Mouse (Mus musculus): ENCODE measurements around the gene Nle1. TPM values are rescaled to one million over a fixed set of nuclear protein-coding genes. Genes with fewer than 3 reads are reported as not detected.

Gene Nle1
- polyA plus RNA-seq, 1 experiment from 2014 or later: 42.5 TPM

GRCm38 (mm10) chr11:82860759-82861158 is 47.5 kb downstream of the Nle1 start:
- H3K27me3 ChIP-seq (replicated peaks; ENCODE audit: control insufficient read depth, insufficient read depth, low read length): no peaks in the 10 kb centered on the region
- H3K4me3 ChIP-seq (ENCODE audit: low read depth, low read length): no peak overlapping the region
- H3K9me3 ChIP-seq (ENCODE audit: control insufficient read depth, low read length): no peaks in the 10 kb centered on the region
- H3K4me1 ChIP-seq (replicated peaks; ENCODE audit: control insufficient read depth, insufficient read depth, low read length): 0 out of 2 replicates have a peak, but pooled peaks cover 3% of the 10 kb centered on the region
- no peak overlapping the region for H3K27ac ChIP-seq (ENCODE audit: low read depth)
- no peak overlapping the region for H3K4me2 ChIP-seq (ENCODE audit: low read length)
- ATAC-seq (replicated peaks; ENCODE audit: low FRiP score, low TSS enrichment, low read depth) (no peak), DNase-seq (ENCODE audit: low spot score) (no peak)
- WGBS: 87% methylated on average over 6 of the region's 6 CpGs
- H3K36me3 ChIP-seq (ENCODE audit: control insufficient read depth, insufficient read depth, low read length): no peaks in the 10 kb centered on the region
- no peak overlapping the region for H3K9ac ChIP-seq (ENCODE audit: low read length)

GRCm38 (mm10) chr11:82857307-82857848 is 50.8 kb downstream of the Nle1 start:
- Histone ChIP-seq H3K36me3 (ENCODE audit: control insufficient read depth, insufficient read depth, low read length) (no peaks in the 10 kb centered on the region), H3K4me3 (ENCODE audit: low read depth, low read length) (no peak overlapping the region), H3K9ac (ENCODE audit: low read length) (no peak overlapping the region), H3K4me1 (replicated peaks; ENCODE audit: control insufficient read depth, insufficient read depth, low read length) (0 out of 2 replicates have a peak, but pooled peaks cover 3% of the 10 kb centered on the region), H3K9me3 (ENCODE audit: control insufficient read depth, low read length) (no peaks in the 10 kb centered on the region), H3K27me3 (replicated peaks; ENCODE audit: control insufficient read depth, insufficient read depth, low read length) (no peaks in the 10 kb centered on the region), H3K4me2 (ENCODE audit: low read length) (no peak overlapping the region), H3K27ac (ENCODE audit: low read depth) (no peak overlapping the region)
- WGBS: 78% methylated on average over 13 of the region's 13 CpGs
- DNase-seq (ENCODE audit: low spot score): no peak
- ATAC-seq (replicated peaks; ENCODE audit: low FRiP score, low TSS enrichment, low read depth): no peak

GRCm38 (mm10) chr11:82856032-82856431 is 52.2 kb downstream of the Nle1 start:
- no peaks in the 10 kb centered on the region for H3K36me3 ChIP-seq (ENCODE audit: control insufficient read depth, insufficient read depth, low read length)
- H3K4me2 ChIP-seq (ENCODE audit: low read length): no peak overlapping the region
- ATAC-seq (replicated peaks; ENCODE audit: low FRiP score, low TSS enrichment, low read depth) (no peak), DNase-seq (ENCODE audit: low spot score) (no peak)
- 83% methylated on average over 10 of the region's 10 CpGs for WGBS
- H3K9me3 ChIP-seq (ENCODE audit: control insufficient read depth, low read length): no peaks in the 10 kb centered on the region
- no peaks in the 10 kb centered on the region for H3K27me3 ChIP-seq (replicated peaks; ENCODE audit: control insufficient read depth, insufficient read depth, low read length)
- H3K27ac ChIP-seq (ENCODE audit: low read depth): no peak overlapping the region
- no peak overlapping the region for H3K9ac ChIP-seq (ENCODE audit: low read length)
- H3K4me3 ChIP-seq (ENCODE audit: low read depth, low read length): no peak overlapping the region
- H3K4me1 ChIP-seq (replicated peaks; ENCODE audit: control insufficient read depth, insufficient read depth, low read length): no peaks in the 10 kb centered on the region

GRCm38 (mm10) chr11:82855327-82855973 is 52.8 kb downstream of the Nle1 start:
- WGBS: 81% methylated on average over 9 of the region's 9 CpGs
- H3K27ac ChIP-seq (ENCODE audit: low read depth): no peak overlapping the region
- no peak for ATAC-seq (replicated peaks; ENCODE audit: low FRiP score, low TSS enrichment, low read depth)

GRCm38 (mm10) chr11:82854111-82854510 is 54.1 kb downstream of the Nle1 start:
- Histone ChIP-seq H3K27me3 (replicated peaks; ENCODE audit: control insufficient read depth, insufficient read depth, low read length) (no peaks in the 10 kb centered on the region), H3K9me3 (ENCODE audit: control insufficient read depth, low read length) (no peaks in the 10 kb centered on the region), H3K4me3 (ENCODE audit: low read depth, low read length) (no peak overlapping the region), H3K36me3 (ENCODE audit: control insufficient read depth, insufficient read depth, low read length) (no peaks in the 10 kb centered on the region), H3K27ac (ENCODE audit: low read depth) (no peak overlapping the region), H3K4me1 (replicated peaks; ENCODE audit: control insufficient read depth, insufficient read depth, low read length) (no peaks in the 10 kb centered on the region), H3K4me2 (ENCODE audit: low read length) (no peak overlapping the region), H3K9ac (ENCODE audit: low read length) (no peak overlapping the region)
- WGBS: 84% methylated on average over 6 of the region's 6 CpGs
- DNase-seq (ENCODE audit: low spot score): no peak
- ATAC-seq (replicated peaks; ENCODE audit: low FRiP score, low TSS enrichment, low read depth): no peak

More at GRCm38 (mm10) chr11:82855327-82855973, 52.8 kb downstream of the Nle1 start:
- no peaks in the 10 kb centered on the region for H3K27me3 ChIP-seq (replicated peaks; ENCODE audit: control insufficient read depth, insufficient read depth, low read length)
- H3K9me3 ChIP-seq (ENCODE audit: control insufficient read depth, low read length): no peaks in the 10 kb centered on the region
- DNase-seq (ENCODE audit: low spot score): no peak
- H3K4me2 ChIP-seq (ENCODE audit: low read length): no peak overlapping the region
- H3K4me1 ChIP-seq (replicated peaks; ENCODE audit: control insufficient read depth, insufficient read depth, low read length): no peaks in the 10 kb centered on the region
- H3K36me3 ChIP-seq (ENCODE audit: control insufficient read depth, insufficient read depth, low read length): no peaks in the 10 kb centered on the region
- no peak overlapping the region for H3K9ac ChIP-seq (ENCODE audit: low read length)
- no peak overlapping the region for H3K4me3 ChIP-seq (ENCODE audit: low read depth, low read length)

GRCm38 (mm10) chr11:82852958-82853357 is 55.3 kb downstream of the Nle1 start:
- Histone ChIP-seq H3K4me2 (ENCODE audit: low read length) (no peak overlapping the region), H3K9ac (ENCODE audit: low read length) (no peak overlapping the region), H3K36me3 (ENCODE audit: control insufficient read depth, insufficient read depth, low read length) (no peaks in the 10 kb centered on the region), H3K4me1 (replicated peaks; ENCODE audit: control insufficient read depth, insufficient read depth, low read length) (no peaks in the 10 kb centered on the region), H3K27me3 (replicated peaks; ENCODE audit: control insufficient read depth, insufficient read depth, low read length) (no peaks in the 10 kb centered on the region), H3K27ac (ENCODE audit: low read depth) (no peak overlapping the region), H3K9me3 (ENCODE audit: control insufficient read depth, low read length) (no peaks in the 10 kb centered on the region), H3K4me3 (ENCODE audit: low read depth, low read length) (no peak overlapping the region)
- no peak for DNase-seq (ENCODE audit: low spot score)
- WGBS: 89% methylated on average over 7 of the region's 7 CpGs
- no peak for ATAC-seq (replicated peaks; ENCODE audit: low FRiP score, low TSS enrichment, low read depth)

- Histone ChIP-seq H3K4me3 (ENCODE audit: low read depth, low read length) (no peak overlapping the region), H3K36me3 (ENCODE audit: control insufficient read depth, insufficient read depth, low read length) (no peaks in the 10 kb centered on the region), H3K9me3 (ENCODE audit: control insufficient read depth, low read length) (no peaks in the 10 kb centered on the region), H3K27ac (ENCODE audit: low read depth) (no peak overlapping the region), H3K4me1 (replicated peaks; ENCODE audit: control insufficient read depth, insufficient read depth, low read length) (no peaks in the 10 kb centered on the region), H3K4me2 (ENCODE audit: low read length) (no peak overlapping the region), H3K9ac (ENCODE audit: low read length) (no peak overlapping the region), H3K27me3 (replicated peaks; ENCODE audit: control insufficient read depth, insufficient read depth, low read length) (no peaks in the 10 kb centered on the region)
- ATAC-seq (replicated peaks; ENCODE audit: low FRiP score, low TSS enrichment, low read depth) (no peak), DNase-seq (ENCODE audit: low spot score) (no peak)
- 83% methylated on average over 10 of the region's 10 CpGs for WGBS
Measured at GRCm38 (mm10) chr11:82852540-82852939, 55.7 kb downstream of the Nle1 start.

- H3K27ac ChIP-seq (ENCODE audit: low read depth): no peak overlapping the region
- WGBS: 83% methylated on average over 11 of the region's 11 CpGs
- DNase-seq (ENCODE audit: low spot score): no peak
Measured at GRCm38 (mm10) chr11:82852115-82852514, 56.1 kb downstream of the Nle1 start.

More at GRCm38 (mm10) chr11:82852115-82852514, 56.1 kb downstream of the Nle1 start:
- Histone ChIP-seq H3K4me2 (ENCODE audit: low read length) (no peak overlapping the region), H3K4me3 (ENCODE audit: low read depth, low read length) (no peak overlapping the region), H3K36me3 (ENCODE audit: control insufficient read depth, insufficient read depth, low read length) (no peaks in the 10 kb centered on the region), H3K4me1 (replicated peaks; ENCODE audit: control insufficient read depth, insufficient read depth, low read length) (no peaks in the 10 kb centered on the region), H3K9me3 (ENCODE audit: control insufficient read depth, low read length) (no peaks in the 10 kb centered on the region), H3K9ac (ENCODE audit: low read length) (no peak overlapping the region), H3K27me3 (replicated peaks; ENCODE audit: control insufficient read depth, insufficient read depth, low read length) (no peaks in the 10 kb centered on the region)
- no peak for ATAC-seq (replicated peaks; ENCODE audit: low FRiP score, low TSS enrichment, low read depth)
